Mouse (Mus musculus): Measurements from ENCODE around the gene Cxcl16.

DNA sequence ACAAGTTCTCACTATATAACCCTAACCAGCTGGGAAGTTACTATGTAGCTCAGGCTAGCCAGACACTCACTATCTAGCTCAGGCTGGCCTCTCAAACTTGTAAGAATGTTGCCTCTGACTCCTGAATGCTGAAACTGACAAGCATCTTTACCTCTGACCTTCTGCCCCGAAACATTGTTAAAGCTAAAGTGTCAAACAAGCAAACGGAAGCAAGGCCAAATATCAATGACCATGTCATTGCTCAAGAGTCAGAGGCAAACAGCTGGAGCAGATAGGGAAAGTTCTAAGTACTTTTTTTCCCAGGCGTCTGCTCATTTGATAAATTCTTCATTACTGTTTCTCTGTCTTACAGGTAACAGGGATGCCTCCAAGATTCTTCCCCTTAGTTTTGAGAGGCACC is 42.2 kb upstream of the Cxcl16 start:
- no peak for TF ChIP-seq TAL1 (IDR thresholded peaks at IDR 0.05; ENCODE audit: low read length)
- TF ChIP-seq GATA1 (IDR thresholded peaks at IDR 0.05; ENCODE audit: low read length): no peak

All from erythroblast, embryonic 14.5 days (primary cell).